21 mouse cellular contexts compared by ENCODE assay signal in genomic region chr11:72406079-72406675, GRCm38 (mm10). TPM values are rescaled to one million over a fixed set of nuclear protein-coding genes. Genes with fewer than 3 reads are reported as not detected.
A peak's percentile ranks its signal among the peaks of the same experiment; 100 is the strongest.
DNase-seq lines count a peak whose midpoint lies in the region; ATAC-seq lines count a peak whose summit lies in the region.
"Had no signal": no experiment of that assay in that cellular context is flagged by ENCODE, and none has a peak within 500 bp of the region (broad histone marks: within the 10 kb centered on the region; RNA-seq: fewer than 3 reads in every experiment).

No protein-coding gene starts in this region.

- no peak for DNase-seq in heart, postnatal 4 days
- DNase-seq in kidney, adult 18-20 months: no peak
- peak; percentile 20 for DNase-seq in embryonic facial prominence, embryonic 11.5 days (ENCODE audit: low spot score)
- peak; percentile 34 for DNase-seq in lung, postnatal 36 days
- no peak for DNase-seq in spleen, adult 18-20 months
- DNase-seq: adrenal gland, adult 8-10 months; B cell, adult 2 months; cerebellum, postnatal 10 days; kidney, adult 11 months; retina, postnatal 1 day had no signal

- peak overlapping the region; percentile 67 for H3K9ac ChIP-seq in heart, embryonic 11.5 days (ENCODE audit: low read depth, low read length)
- 0 out of 2 replicates have a peak overlapping the region, but pooled peaks have one; percentile 14 for H3K9ac ChIP-seq in kidney, embryonic 15.5 days
- H3K9ac ChIP-seq in embryonic facial prominence, embryonic 11.5 days (replicated peaks; ENCODE audit: low read length): no peak overlapping the region
- H3K9ac ChIP-seq: liver, embryonic 12.5 days; neural tube, embryonic 13.5 days had no signal

- 31% methylated on average over 8 of the region's 8 CpGs for WGBS in heart, embryonic 11.5 days (ENCODE audit: insufficient replicate concordance)
- WGBS in kidney, embryonic 15.5 days: 53% methylated on average over 8 of the region's 8 CpGs
- 48% methylated on average over 8 of the region's 8 CpGs for WGBS in embryonic facial prominence, embryonic 11.5 days

- peak overlapping the region; percentile 91 for H3K4me2 ChIP-seq in heart, embryonic 11.5 days
- peak overlapping the region; percentile 97 for H3K4me2 ChIP-seq in kidney, embryonic 15.5 days
- H3K4me2 ChIP-seq in embryonic facial prominence, embryonic 11.5 days (ENCODE audit: low read depth, low read length): no peak overlapping the region
- H3K4me2 ChIP-seq: neural tube, embryonic 13.5 days had no signal

- H3K9me3 ChIP-seq in heart, embryonic 11.5 days (replicated peaks; ENCODE audit: control insufficient read depth, low read length): no peaks in the 10 kb centered on the region
- no peaks in the 10 kb centered on the region for H3K9me3 ChIP-seq in kidney, embryonic 15.5 days (replicated peaks)
- no peaks in the 10 kb centered on the region for H3K9me3 ChIP-seq in embryonic facial prominence, embryonic 11.5 days (replicated peaks; ENCODE audit: control insufficient read depth, low read length)
- H3K9me3 ChIP-seq: liver, embryonic 12.5 days; neural tube, embryonic 13.5 days had no signal

- ATAC-seq in heart, embryonic 11.5 days (replicated peaks; ENCODE audit: insufficient number of reproducible peaks, low FRiP score, low TSS enrichment): no peak
- no peak for ATAC-seq in kidney, embryonic 15.5 days (replicated peaks; ENCODE audit: low FRiP score)
- no peak for ATAC-seq in embryonic facial prominence, embryonic 11.5 days (replicated peaks; ENCODE audit: insufficient number of reproducible peaks, low FRiP score, low TSS enrichment, low read depth)
- ATAC-seq in monocyte, adult 5-6 weeks (replicated peaks; ENCODE audit: insufficient number of reproducible peaks, low FRiP score, low TSS enrichment, poor library complexity, severe bottlenecking): no peak
- ATAC-seq: liver, embryonic 12.5 days had no signal

- H3K36me3 ChIP-seq in heart, embryonic 11.5 days (ENCODE audit: control insufficient read depth, insufficient read depth, low read length): peaks cover 11% of the 10 kb centered on the region
- peaks cover 6% of the 10 kb centered on the region for H3K36me3 ChIP-seq in kidney, embryonic 15.5 days
- no peaks in the 10 kb centered on the region for H3K36me3 ChIP-seq in embryonic facial prominence, embryonic 11.5 days (replicated peaks; ENCODE audit: control insufficient read depth, insufficient read depth, low read depth, low read length)
- H3K36me3 ChIP-seq: liver, embryonic 12.5 days; neural tube, embryonic 13.5 days had no signal

- H3K27me3 ChIP-seq in heart, embryonic 11.5 days (ENCODE audit: control insufficient read depth, insufficient read depth, low read length): no peaks in the 10 kb centered on the region
- H3K27me3 ChIP-seq in kidney, embryonic 15.5 days: 0 out of 2 replicates have a peak, but pooled peaks cover 3% of the 10 kb centered on the region
- H3K27me3 ChIP-seq in embryonic facial prominence, embryonic 11.5 days (ENCODE audit: control insufficient read depth, insufficient read depth, low read length): no peaks in the 10 kb centered on the region

- H3K27ac ChIP-seq in heart, embryonic 11.5 days (ENCODE audit: low read depth, low read length): peak overlapping the region; percentile 94
- peak overlapping the region; percentile 52 for H3K27ac ChIP-seq in kidney, embryonic 15.5 days
- no peak overlapping the region for H3K27ac ChIP-seq in embryonic facial prominence, embryonic 11.5 days (replicated peaks; ENCODE audit: low read depth, low read length)
- H3K27ac ChIP-seq: liver, embryonic 12.5 days; neural tube, embryonic 13.5 days had no signal

- peaks cover 64% of the 10 kb centered on the region for H3K4me1 ChIP-seq in heart, embryonic 11.5 days (ENCODE audit: control insufficient read depth, insufficient read depth, low read length)
- peaks cover 98% of the 10 kb centered on the region for H3K4me1 ChIP-seq in kidney, embryonic 15.5 days
- H3K4me1 ChIP-seq in embryonic facial prominence, embryonic 11.5 days (ENCODE audit: control insufficient read depth, insufficient read depth, low read length): 0 out of 2 replicates have a peak, but pooled peaks cover 2% of the 10 kb centered on the region

- H3K4me3 ChIP-seq in heart, embryonic 11.5 days (ENCODE audit: low read depth, low read length): peak overlapping the region; percentile 97; the same call in 1 of the 2 replicates
- peak overlapping the region; percentile 3; the same call in 1 of the 2 replicates for H3K4me3 ChIP-seq in kidney, embryonic 15.5 days (replicated peaks)
- no peak overlapping the region for H3K4me3 ChIP-seq in embryonic facial prominence, embryonic 11.5 days (ENCODE audit: low read depth, low read length)
- H3K4me3 ChIP-seq: liver, embryonic 12.5 days; neural tube, embryonic 13.5 days had no signal

RNA-seq across cellular contexts. Expression of gene Smtnl2, which starts 5.3 kb away (rescaled TPM):
- polyA plus RNA-seq in heart, embryonic 11.5 days (2014; fragmentation: Nextera tagmentation; extraction: Ambion mirVana): 107 and 123 TPM in 2 replicates
- total RNA-seq in heart, postnatal 4 days (2021): 10 to 100 TPM; 62.2 to 63.4 TPM
- polyA plus RNA-seq in kidney, embryonic 15.5 days (2015; fragmentation: Nextera tagmentation; extraction: Ambion mirVana): 109 and 111 TPM in 2 replicates
- 8.0 TPM in 2 replicates for polyA plus RNA-seq in embryonic facial prominence, embryonic 11.5 days (2014; fragmentation: Nextera tagmentation; extraction: Ambion mirVana)
- total RNA-seq in monocyte, adult 5-6 weeks (2017): not detected in 3 replicates
- total RNA-seq: megakaryocyte, adult 5-6 weeks had no signal

RNA-seq across cellular contexts. Expression of gene Ggt6, which starts 29.1 kb away (rescaled TPM):
- polyA plus RNA-seq in heart, embryonic 11.5 days (2014; fragmentation: Nextera tagmentation; extraction: Ambion mirVana): not detected in 2 replicates
- not detected for total RNA-seq in heart, postnatal 4 days (2021)
- polyA plus RNA-seq in kidney, embryonic 15.5 days (2015; fragmentation: Nextera tagmentation; extraction: Ambion mirVana): 0.87 and 0.95 TPM in 2 replicates
- not detected in 2 replicates for polyA plus RNA-seq in embryonic facial prominence, embryonic 11.5 days (2014; fragmentation: Nextera tagmentation; extraction: Ambion mirVana)
- not detected in 3 replicates for total RNA-seq in monocyte, adult 5-6 weeks (2017)
- total RNA-seq: hematopoietic stem cell, adult 5-6 weeks; layer of hippocampus, postnatal 10 days; left cerebral cortex, postnatal 14 days; megakaryocyte, adult 5-6 weeks had no signal
- polyA plus RNA-seq: forebrain, embryonic 11.5 days; liver, embryonic 12.5 days; midbrain, postnatal 0 days; neural tube, embryonic 13.5 days had no signal

RNA-seq across cellular contexts. Expression of gene Mybbp1a, which starts 35.0 kb away (rescaled TPM):
- polyA plus RNA-seq in heart, embryonic 11.5 days (2014; fragmentation: Nextera tagmentation; extraction: Ambion mirVana): 93.8 and 101 TPM in 2 replicates
- 10 to 100 TPM; 55.6 to 55.9 TPM for total RNA-seq in heart, postnatal 4 days (2021)
- 162 and 184 TPM in 2 replicates for polyA plus RNA-seq in kidney, embryonic 15.5 days (2015; fragmentation: Nextera tagmentation; extraction: Ambion mirVana)
- polyA plus RNA-seq in embryonic facial prominence, embryonic 11.5 days (2014; fragmentation: Nextera tagmentation; extraction: Ambion mirVana): 171 and 191 TPM in 2 replicates
- total RNA-seq in monocyte, adult 5-6 weeks (2017): 37.5 to 39.9 TPM (median 37.7 TPM) in 3 replicates

RNA-seq across cellular contexts. Expression of gene Tekt1, which starts 43.9 kb away (rescaled TPM):
- 0.52 and 0.99 TPM in 2 replicates for polyA plus RNA-seq in heart, embryonic 11.5 days (2014; fragmentation: Nextera tagmentation; extraction: Ambion mirVana)
- under 1 TPM; 0.26 to 0.50 TPM for total RNA-seq in heart, postnatal 4 days (2021)
- polyA plus RNA-seq in kidney, embryonic 15.5 days (2015; fragmentation: Nextera tagmentation; extraction: Ambion mirVana): 5.4 and 5.6 TPM in 2 replicates
- polyA plus RNA-seq in embryonic facial prominence, embryonic 11.5 days (2014; fragmentation: Nextera tagmentation; extraction: Ambion mirVana): 6.3 and 6.4 TPM in 2 replicates
- not detected in 3 replicates for total RNA-seq in monocyte, adult 5-6 weeks (2017)
- total RNA-seq: hematopoietic stem cell, adult 5-6 weeks; megakaryocyte, adult 5-6 weeks had no signal

Comparison
In these comparisons a context has a peak if more than half of its experiments do, and no peak if none do; other contexts are left out.
1. DNase-seq: peak in embryonic facial prominence, embryonic 11.5 days (single experiment) and lung, postnatal 36 days (single experiment); none in heart, postnatal 4 days (single experiment), kidney, adult 18-20 months (single experiment) and spleen, adult 18-20 months (0 of 2).
2. RNA of gene Smtnl2, which starts 5.3 kb away (polyA plus RNA-seq): 109 to 111 TPM in kidney, embryonic 15.5 days and 107 to 123 TPM in heart, embryonic 11.5 days; 8.0 TPM in embryonic facial prominence, embryonic 11.5 days; every median in the first group is over 10 times any median in the second.